In the genomic region with DNA sequence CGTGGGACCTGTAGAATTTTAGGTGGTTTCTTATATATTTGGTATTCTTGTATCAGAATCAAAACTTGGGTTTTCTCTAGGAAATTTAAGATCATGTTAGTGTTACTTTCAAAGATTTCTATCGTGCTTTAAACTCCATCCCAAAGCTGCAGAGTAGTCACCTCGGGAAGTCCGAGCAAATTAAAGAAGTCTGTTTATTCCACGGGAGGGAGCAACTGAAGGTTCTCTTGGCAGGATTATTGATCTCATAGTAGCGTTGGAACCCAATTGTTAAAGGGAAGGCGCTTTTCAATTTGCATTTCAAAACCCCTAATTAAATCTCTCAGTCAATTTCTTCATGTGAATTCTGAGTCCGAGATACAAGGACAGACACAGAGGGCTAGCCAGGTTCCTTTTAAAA, we compare ENCODE assay signal across 22 mouse cellular contexts. TPM values are rescaled to one million over a fixed set of nuclear protein-coding genes. Genes with fewer than 3 reads are reported as not detected.
DNase-seq lines count a peak whose midpoint lies in the region; ATAC-seq lines count a peak whose summit lies in the region.
"Had no signal": no experiment of that assay in that cellular context is flagged by ENCODE, and none has a peak within 500 bp of the region (broad histone marks: within the 10 kb centered on the region; RNA-seq: fewer than 3 reads in every experiment).

No protein-coding gene starts in this region.

- H3K4me3 ChIP-seq in midbrain, embryonic 12.5 days: no peak overlapping the region
- H3K4me3 ChIP-seq in midbrain, embryonic 10.5 days: no peak overlapping the region
- no peak overlapping the region for H3K4me3 ChIP-seq in hindbrain, embryonic 16.5 days (ENCODE audit: low read length)
- H3K4me3 ChIP-seq: embryonic facial prominence, embryonic 15.5 days; heart, adult 2 months; kidney, embryonic 15.5 days; limb, embryonic 13.5 days; liver, embryonic 12.5 days had no signal

- no peaks in the 10 kb centered on the region for H3K27me3 ChIP-seq in midbrain, embryonic 12.5 days
- H3K27me3 ChIP-seq in midbrain, embryonic 10.5 days (ENCODE audit: low read depth, poor library complexity, severe bottlenecking): no peaks in the 10 kb centered on the region
- H3K27me3 ChIP-seq in hindbrain, embryonic 16.5 days (replicated peaks; ENCODE audit: control insufficient read depth, insufficient read depth, low read length): no peaks in the 10 kb centered on the region
- H3K27me3 ChIP-seq: embryonic facial prominence, embryonic 15.5 days; kidney, embryonic 15.5 days; limb, embryonic 13.5 days; liver, embryonic 12.5 days had no signal

- no peak for ATAC-seq in midbrain, embryonic 12.5 days (ENCODE audit: low FRiP score, low read depth)
- no peak for ATAC-seq in hindbrain, embryonic 16.5 days
- ATAC-seq: liver, embryonic 12.5 days had no signal

- H3K9ac ChIP-seq in midbrain, embryonic 12.5 days (replicated peaks): no peak overlapping the region
- H3K9ac ChIP-seq in hindbrain, embryonic 16.5 days (ENCODE audit: low read depth, low read length): no peak overlapping the region
- H3K9ac ChIP-seq: embryonic facial prominence, embryonic 15.5 days; kidney, embryonic 15.5 days; limb, embryonic 13.5 days; liver, embryonic 12.5 days had no signal

- H3K4me1 ChIP-seq in midbrain, embryonic 12.5 days: peaks cover 24% of the 10 kb centered on the region
- H3K4me1 ChIP-seq in midbrain, embryonic 10.5 days: peaks cover 32% of the 10 kb centered on the region
- peaks cover 7% of the 10 kb centered on the region for H3K4me1 ChIP-seq in hindbrain, embryonic 16.5 days (ENCODE audit: control insufficient read depth, insufficient read depth, low read depth, low read length)
- H3K4me1 ChIP-seq: embryonic facial prominence, embryonic 15.5 days; kidney, embryonic 15.5 days; liver, embryonic 12.5 days had no signal

- peak; percentile 5 for DNase-seq in embryo, embryonic 10.5 days (ENCODE audit: low spot score)
- DNase-seq in embryo, embryonic 9.5 days (ENCODE audit: extremely low spot score): no peak
- no peak for DNase-seq in midbrain, embryonic 10.5 days (ENCODE audit: low spot score)
- DNase-seq in urinary bladder, postnatal 4 days (ENCODE audit: low spot score in 2 of 2): no peak
- DNase-seq in thymus, postnatal 25 days: no peak
- DNase-seq: adrenal gland, postnatal 10 days; cerebellum, adult 2 months; gastrocnemius, postnatal 25 days; heart, adult 2 months; kidney, adult 11 months; kidney, postnatal 36 days; layer of hippocampus, postnatal 36 days; lung, adult 18-20 months; lung, postnatal 10 days; right cerebral cortex, postnatal 14 days; spleen, adult 18-20 months had no signal

- H3K4me2 ChIP-seq in midbrain, embryonic 12.5 days (replicated peaks): peak overlapping the region; percentile 24; the same call in 1 of the 2 replicates
- H3K4me2 ChIP-seq in hindbrain, embryonic 16.5 days (ENCODE audit: low read length): peak overlapping the region; percentile 19; the same call in 1 of the 2 replicates
- H3K4me2 ChIP-seq: embryonic facial prominence, embryonic 15.5 days; kidney, embryonic 15.5 days; liver, embryonic 12.5 days had no signal

- no peaks in the 10 kb centered on the region for H3K9me3 ChIP-seq in midbrain, embryonic 12.5 days
- H3K9me3 ChIP-seq in midbrain, embryonic 10.5 days (replicated peaks): no peaks in the 10 kb centered on the region
- H3K9me3 ChIP-seq in hindbrain, embryonic 16.5 days (ENCODE audit: control insufficient read depth, low read length): no peaks in the 10 kb centered on the region
- H3K9me3 ChIP-seq: embryonic facial prominence, embryonic 15.5 days; kidney, embryonic 15.5 days; limb, embryonic 13.5 days; liver, embryonic 12.5 days had no signal

- WGBS in midbrain, embryonic 12.5 days: 4% methylated on average over 8 of the region's 8 CpGs
- 10% methylated on average over 8 of the region's 8 CpGs for WGBS in midbrain, embryonic 10.5 days
- WGBS in hindbrain, embryonic 16.5 days: 10% methylated on average over 8 of the region's 8 CpGs

- H3K36me3 ChIP-seq in midbrain, embryonic 12.5 days: no peaks in the 10 kb centered on the region
- H3K36me3 ChIP-seq in midbrain, embryonic 10.5 days: no peaks in the 10 kb centered on the region
- no peaks in the 10 kb centered on the region for H3K36me3 ChIP-seq in hindbrain, embryonic 16.5 days (ENCODE audit: control insufficient read depth, insufficient read depth, low read length)
- H3K36me3 ChIP-seq: embryonic facial prominence, embryonic 15.5 days; kidney, embryonic 15.5 days; limb, embryonic 13.5 days; liver, embryonic 12.5 days had no signal

- peak overlapping the region; percentile 43 for H3K27ac ChIP-seq in midbrain, embryonic 12.5 days (replicated peaks)
- no peak overlapping the region for H3K27ac ChIP-seq in midbrain, embryonic 10.5 days (replicated peaks)
- no peak overlapping the region for H3K27ac ChIP-seq in hindbrain, embryonic 16.5 days (ENCODE audit: low read depth, low read length)
- H3K27ac ChIP-seq: embryonic facial prominence, embryonic 15.5 days; heart, adult 2 months; kidney, embryonic 15.5 days; limb, embryonic 13.5 days; liver, embryonic 12.5 days had no signal

RNA-seq across cellular contexts. Expression of gene Stat1, which starts 38.9 kb away (rescaled TPM):
- 14.2 and 14.7 TPM in 2 replicates for polyA plus RNA-seq in midbrain, embryonic 12.5 days (2016; fragmentation: Nextera tagmentation; extraction: Ambion mirVana)
- 11.2 and 14.6 TPM in 2 replicates for polyA plus RNA-seq in midbrain, embryonic 10.5 days (2016; fragmentation: Nextera tagmentation; extraction: Ambion mirVana)
- 13.8 and 14.2 TPM in 2 replicates for polyA plus RNA-seq in hindbrain, embryonic 16.5 days (2015; fragmentation: Nextera tagmentation; extraction: Ambion mirVana)
